Mouse (Mus musculus): ENCODE data around the gene Fig4. TPM values are rescaled to one million over a fixed set of nuclear protein-coding genes. Genes with fewer than 3 reads are reported as not detected.

Fig4 gene
- total RNA-seq (2023): 20.0 TPM

GRCm38 (mm10) chr10:41302689-41303431 is at the start of gene Fig4:
Fig4 (minus strand) TSS chr10:41303260.

GRCm38 (mm10) chr10:41303639-41304444 is 782 bp upstream of the Fig4 start, which contains the start of gene Ak9:
Ak9 (plus strand) TSS chr10:41303980.

Other genes with a start within 250 kb of the Fig4 start
- gene Gpr6, start 231.0 kb downstream of the Fig4 start, total RNA-seq (2023): not detected
- gene Ak9, start 720 bp upstream of the Fig4 start, total RNA-seq (2023): not detected
- gene Zbtb24, start 147.1 kb upstream of the Fig4 start, total RNA-seq (2023): 30.7 TPM
- 192 TPM for gene Mical1, start 173.1 kb upstream of the Fig4 start, total RNA-seq (2023)
- gene Smpd2, start 187.1 kb upstream of the Fig4 start, total RNA-seq (2023): 17.9 TPM
- not detected for gene Ppil6, start 187.2 kb upstream of the Fig4 start, total RNA-seq (2023)
- gene Cd164, start 216.2 kb upstream of the Fig4 start, total RNA-seq (2023): 274 TPM

Data from CD4-positive naive resting alpha-beta T cell, adult 76 days (primary cell).